Mouse (Mus musculus): ENCODE measurements around the gene Dmrta1. TPM values are rescaled to one million over a fixed set of nuclear protein-coding genes. Genes with fewer than 3 reads are reported as not detected.
"Not testable (repeated sequence)": the region's sequence is repeated elsewhere in the genome, so short reads cannot be mapped to it uniquely, and the experiment has no call there.

Dmrta1 gene
- total RNA-seq (2021): under 1 TPM in 1 of 2 experiments, not detected in 1; 0.14 TPM
- long read RNA-seq, experiment 1: 0 reads
- long read RNA-seq, experiment 2: 0 reads

- no peak for DNase-seq
These were observed at the start of gene Dmrta1 for GRCm38 (mm10) chr4:89679195-89679594. Gene Dmrta1 (plus strand): TSS chr4:89679436.

DNA sequence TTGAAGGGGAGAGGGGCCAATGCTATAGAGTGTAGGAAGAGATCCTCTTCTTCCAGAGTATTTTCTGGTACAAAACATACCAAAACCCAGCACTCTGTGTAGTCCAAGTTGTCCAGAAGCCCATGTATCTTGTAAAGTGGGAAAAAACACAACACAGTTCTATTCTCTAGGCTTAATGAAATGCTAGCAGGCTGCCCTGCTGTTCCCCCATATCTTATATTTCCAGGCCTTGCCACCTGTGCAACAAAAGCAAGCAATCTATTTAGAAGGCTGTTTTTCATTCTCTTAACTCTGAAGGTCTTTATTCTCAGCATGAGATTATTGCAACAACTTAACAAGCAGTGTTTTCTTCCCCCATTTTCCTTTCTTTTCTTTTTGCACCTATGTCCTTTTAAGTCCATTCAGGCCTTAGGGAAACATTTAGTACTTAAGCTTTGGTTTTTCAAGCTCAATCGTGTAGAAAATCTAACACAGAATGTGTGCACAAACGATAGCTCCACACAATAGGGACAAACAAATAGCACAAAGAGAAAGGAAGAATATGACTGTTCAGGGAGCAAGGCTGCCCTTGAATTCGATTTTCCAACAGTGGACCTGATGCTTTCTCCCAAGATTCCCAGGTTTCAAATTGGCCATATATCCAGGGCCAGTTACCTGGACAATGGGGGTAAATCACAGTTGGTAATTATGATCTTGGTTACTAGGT, 48.7 kb upstream of the Dmrta1 start:
- DNase-seq: no peak

GRCm38 (mm10) chr4:89631560-89631959, 47.7 kb upstream of the Dmrta1 start:
- no peak for DNase-seq

DNA sequence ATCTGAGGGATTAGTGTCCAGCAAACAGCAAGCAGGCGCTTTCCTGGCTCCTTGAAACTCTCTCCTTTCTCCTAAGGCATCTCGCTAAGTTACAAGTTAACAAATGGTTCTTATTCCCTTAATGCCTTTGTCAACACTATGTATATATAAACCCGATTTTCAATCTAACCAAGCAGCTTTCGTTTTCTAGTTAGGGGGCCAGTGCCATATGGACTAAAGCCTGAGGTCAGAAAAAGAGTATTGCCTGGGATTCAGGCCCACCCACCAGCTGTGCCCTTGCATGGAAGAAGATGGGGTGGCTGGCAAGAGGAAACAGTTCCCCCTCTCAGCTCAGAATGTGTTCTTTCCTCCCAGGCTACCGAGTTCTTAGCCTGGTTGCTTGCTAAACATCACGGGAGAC, 40.6 kb upstream of the Dmrta1 start:
- DNase-seq: no peak

- no peak for DNase-seq
These were observed 34.8 kb upstream of the Dmrta1 start for GRCm38 (mm10) chr4:89644235-89645115.

DNA sequence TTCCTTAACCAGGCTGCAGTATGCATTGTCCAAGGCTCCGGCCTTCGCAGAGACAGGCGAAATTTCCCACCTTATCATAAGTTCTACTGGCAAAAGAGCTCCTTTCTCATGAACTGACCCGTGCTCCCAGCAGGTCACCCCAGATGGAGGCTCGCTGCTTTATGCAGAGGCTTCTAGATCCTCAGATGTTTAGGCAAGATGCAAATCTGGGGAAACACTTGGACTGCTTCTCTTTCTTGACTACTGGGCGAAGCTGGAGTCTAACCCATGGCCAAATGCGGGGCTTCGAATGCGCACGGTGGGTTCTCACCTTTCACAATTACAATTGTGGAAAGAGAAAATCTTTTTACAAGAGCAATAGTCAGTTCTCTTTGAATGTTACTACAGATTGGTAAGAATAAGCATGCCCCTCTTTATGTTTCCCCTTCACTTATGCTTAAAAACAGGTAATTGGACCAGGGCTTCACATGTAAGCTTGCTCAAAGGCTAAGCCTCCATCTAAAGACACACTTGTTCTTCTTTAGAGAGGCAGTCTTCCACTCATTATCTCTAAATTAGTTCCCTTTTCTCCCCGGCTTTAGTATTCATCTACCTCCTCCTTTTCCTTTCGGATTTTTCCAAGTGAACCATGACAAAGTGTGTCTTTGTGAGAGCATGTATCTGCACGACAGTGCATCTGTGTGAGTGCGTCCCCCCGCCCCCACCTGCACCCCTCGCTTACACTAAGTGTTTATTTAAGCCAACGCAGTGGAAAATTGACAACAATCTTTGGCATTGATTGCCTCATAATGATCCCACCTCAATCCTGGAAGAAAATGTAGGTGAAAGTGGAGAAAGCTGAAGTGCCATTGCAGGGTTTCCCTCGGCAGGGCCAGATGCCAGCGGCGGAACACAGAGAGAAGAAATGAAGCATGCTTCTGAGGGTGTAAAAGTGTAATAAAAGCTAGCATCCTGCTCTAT, 28.6 kb upstream of the Dmrta1 start:
- no peak for DNase-seq

- DNase-seq: no peak
These were observed 27.9 kb upstream of the Dmrta1 start for GRCm38 (mm10) chr4:89651312-89651686.

DNA sequence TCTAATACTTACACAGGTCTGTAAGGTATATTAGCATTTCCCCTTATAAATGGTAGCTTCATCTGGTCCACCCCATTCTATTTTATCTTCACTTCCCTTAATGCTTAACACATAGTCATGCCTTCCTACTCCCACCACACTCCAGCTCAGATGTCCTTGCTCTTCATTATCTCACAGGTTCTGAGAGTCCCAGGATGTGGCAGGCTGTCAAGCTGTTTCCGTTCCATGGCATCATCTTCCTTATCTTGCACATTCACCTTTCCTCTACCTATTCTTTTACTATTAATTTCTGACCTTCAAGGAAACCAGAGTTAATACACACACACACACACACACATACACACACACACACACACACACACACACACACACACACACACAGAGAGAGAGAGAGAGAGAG, 27.5 kb upstream of the Dmrta1 start:
- no peak for DNase-seq

DNA sequence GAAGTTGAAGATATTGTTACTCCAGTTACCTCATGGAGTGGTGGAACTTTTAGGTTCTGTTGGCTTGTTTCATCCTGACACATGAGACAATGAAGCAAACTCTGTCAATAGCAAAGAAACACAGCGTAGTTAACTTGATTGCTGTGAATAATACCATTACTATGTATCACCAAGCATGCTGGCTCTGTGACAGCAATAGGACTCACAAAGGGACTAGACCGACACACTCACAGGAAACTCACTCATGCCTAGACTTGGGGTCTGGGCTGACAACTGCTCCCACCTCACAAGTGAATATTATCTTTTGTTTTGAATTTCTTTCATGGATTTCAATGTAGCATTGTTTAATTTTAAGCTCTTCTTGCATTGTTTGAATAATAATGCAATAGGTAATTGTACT, 15.8 kb upstream of the Dmrta1 start:
- DNase-seq: no peak

- no peak for DNase-seq
These were observed 4.5 kb upstream of the Dmrta1 start for GRCm38 (mm10) chr4:89674711-89675110.

DNA sequence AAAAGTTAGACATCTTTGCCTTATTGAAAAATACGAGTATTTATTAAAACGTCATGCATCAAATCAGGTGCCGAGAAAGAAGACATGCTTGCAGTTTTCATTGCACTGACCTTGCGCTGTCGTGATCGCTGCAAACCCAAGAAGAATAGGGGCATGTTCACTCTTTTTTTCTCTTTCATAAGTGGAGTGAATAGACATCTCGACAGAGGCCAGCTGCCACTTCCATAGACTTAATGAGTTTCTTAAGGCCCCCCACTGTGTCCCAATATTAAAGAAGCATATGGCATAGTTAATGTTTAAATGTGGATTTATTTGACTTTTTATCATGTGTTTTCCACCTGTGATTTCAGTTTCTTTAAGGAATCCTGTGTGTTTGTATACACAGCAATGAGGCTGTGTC, 1.3 kb upstream of the Dmrta1 start:
- DNase-seq: no peak

DNA sequence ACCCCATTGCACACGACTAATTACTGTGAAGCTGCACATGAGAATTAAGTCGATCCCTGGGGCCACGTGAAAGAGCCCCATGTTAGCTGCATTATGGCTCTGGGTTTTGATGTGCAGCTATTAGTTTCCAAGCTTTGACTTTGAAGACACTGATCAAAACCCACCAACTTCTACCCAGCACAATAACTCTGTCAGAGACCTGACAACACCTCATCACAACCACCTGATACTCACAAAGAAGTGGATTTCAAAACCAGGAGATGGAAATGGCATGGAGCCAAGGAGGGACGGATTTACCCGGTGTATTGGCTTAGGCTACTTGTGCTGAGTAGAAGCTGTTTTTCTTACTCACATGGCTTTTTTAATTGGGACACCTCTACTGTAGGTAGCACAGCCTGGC, 523 bp upstream of the Dmrta1 start:
- DNase-seq: no peak

- DNase-seq: peak; percentile 17
These were observed 8.9 kb downstream of the Dmrta1 start for GRCm38 (mm10) chr4:89687961-89688803.

GRCm38 (mm10) chr4:89688804-89689497, 9.7 kb downstream of the Dmrta1 start:
- no peak for DNase-seq

DNA sequence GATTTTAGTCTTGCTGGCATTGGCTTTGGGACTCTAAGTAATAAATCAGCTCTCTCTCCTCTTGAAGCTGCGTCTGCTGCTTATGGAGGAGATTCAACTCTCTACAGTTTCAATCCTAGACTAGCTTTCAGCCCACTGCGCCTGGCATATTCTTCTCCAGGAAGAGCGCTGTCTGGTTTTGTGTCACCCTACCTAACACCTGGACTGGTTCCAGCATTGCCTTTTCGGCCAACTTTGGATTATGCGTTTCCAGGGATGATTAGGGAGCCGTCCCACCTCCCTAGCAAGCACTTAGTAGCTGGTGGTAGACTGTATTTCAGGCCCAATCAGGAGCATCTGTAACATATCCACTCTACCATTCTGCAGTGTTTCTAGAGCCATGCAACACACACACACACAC, 12.7 kb downstream of the Dmrta1 start:
- DNase-seq: no peak

GRCm38 (mm10) chr4:89692780-89693179, 13.5 kb downstream of the Dmrta1 start:
- DNase-seq: no peak

- no peak for DNase-seq
These were observed 16.4 kb downstream of the Dmrta1 start for GRCm38 (mm10) chr4:89695589-89695988.

- DNase-seq: no peak
These were observed 18.7 kb downstream of the Dmrta1 start for GRCm38 (mm10) chr4:89697951-89698350.

GRCm38 (mm10) chr4:89723526-89724190, 44.4 kb downstream of the Dmrta1 start:
- DNase-seq: not testable (repeated sequence)

All from gastrocnemius, postnatal 10 days (tissue).